Mouse (Mus musculus): Measurements from ENCODE around the gene Adcy4.

The Adcy4 gene

GRCm38 (mm10) chr14:55721700-55722437 lies 62.0 kb downstream of the Adcy4 start, which contains the start of gene Rabggta:
TSS of gene Rabggta (minus strand) at chr14:55722263.
- in situ Hi-C loops (cut with MboI; ENCODE audit: low sequenced_read_pairs) = no loop called here

- in situ Hi-C loops (cut with MboI; ENCODE audit: low sequenced_read_pairs) = no loop called here
Observed at GRCm38 (mm10) chr14:55721076-55721475, 62.8 kb downstream of the Adcy4 start.

- in situ Hi-C loops (cut with MboI; ENCODE audit: low sequenced_read_pairs) = no loop called here
Observed at GRCm38 (mm10) chr14:55720666-55721065, 63.2 kb downstream of the Adcy4 start.

- in situ Hi-C loops (cut with MboI; ENCODE audit: low sequenced_read_pairs) = no loop called here
Observed at GRCm38 (mm10) chr14:55719737-55720136, 64.2 kb downstream of the Adcy4 start.
